Mouse (Mus musculus): ENCODE results near the gene Npl. TPM values are rescaled to one million over a fixed set of nuclear protein-coding genes. Genes with fewer than 3 reads are reported as not detected.
"Not testable (repeated sequence)": the region's sequence is repeated elsewhere in the genome, so short reads cannot be mapped to it uniquely, and the experiment has no call there.

Npl gene
- polyA plus RNA-seq, 1 experiment = 6.3 TPM

DNA sequence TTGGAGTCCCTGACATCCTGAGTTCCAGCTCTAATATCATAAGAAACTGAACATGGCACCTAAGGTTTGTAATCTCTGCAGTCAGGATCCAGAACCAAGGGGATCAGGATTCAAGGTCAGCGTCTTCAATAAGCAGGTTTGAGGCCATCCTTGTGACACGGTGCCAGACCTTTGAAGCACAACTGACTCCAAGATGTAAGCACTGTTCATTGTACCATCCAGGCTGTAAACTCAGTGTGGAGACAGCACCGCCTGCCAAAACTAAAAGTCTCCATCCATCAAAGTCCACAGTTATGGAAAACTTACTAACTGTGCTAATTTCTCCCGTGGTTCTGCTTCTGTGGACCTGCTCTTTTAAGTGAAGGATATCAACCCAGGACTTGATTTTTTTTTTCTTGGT lies 59.9 kb downstream of the Npl start:
- Histone ChIP-seq H3K36me3 (ENCODE audit: control insufficient read depth, insufficient read depth, low read length) (no peaks in the 10 kb centered on the region), H3K27me3 (ENCODE audit: control insufficient read depth, insufficient read depth, low read length) (no peaks in the 10 kb centered on the region), H3K4me1 (ENCODE audit: control insufficient read depth, insufficient read depth, insufficient read length, low read length) (0 out of 2 replicates have a peak, but pooled peaks cover 3% of the 10 kb centered on the region), H3K4me3 (ENCODE audit: low read depth, low read length) (no peak overlapping the region), H3K27ac (ENCODE audit: insufficient read depth, low read depth, low read length) (no peak overlapping the region)
- 76% methylated on average over 4 of the region's 4 CpGs for WGBS
- TF ChIP-seq CTCF (IDR thresholded peaks at IDR 0.05; ENCODE audit: extremely low read depth, insufficient read length, insufficient replicate concordance, low read depth, low read length) (no peak), POLR2A (IDR thresholded peaks at IDR 0.05; ENCODE audit: low read depth, low read length) (no peak)

DNA sequence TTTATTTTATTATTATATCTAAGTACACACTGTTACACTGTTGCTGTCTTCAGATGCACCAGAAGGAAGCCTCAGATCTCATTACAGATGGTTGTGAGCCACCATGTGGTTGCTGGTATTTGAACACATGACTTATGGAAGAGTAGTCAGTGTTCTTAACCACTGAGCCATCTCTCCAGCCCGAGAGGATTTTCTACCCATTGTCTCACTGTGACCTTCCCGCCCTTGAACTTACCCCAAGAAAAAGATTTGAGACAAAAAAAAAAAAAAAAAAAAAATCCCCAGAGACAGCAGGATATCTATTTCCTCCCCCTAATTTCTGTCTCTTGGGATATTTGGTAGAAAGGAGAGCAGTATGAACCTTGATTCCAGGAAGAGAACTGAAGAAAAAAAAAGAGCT lies 60.3 kb downstream of the Npl start:
- H3K4me1 ChIP-seq (ENCODE audit: control insufficient read depth, insufficient read depth, insufficient read length, low read length) = 0 out of 2 replicates have a peak, but pooled peaks cover 3% of the 10 kb centered on the region
- TF ChIP-seq POLR2A (IDR thresholded peaks at IDR 0.05; ENCODE audit: low read depth, low read length) = no peak
- TF ChIP-seq CTCF (IDR thresholded peaks at IDR 0.05; ENCODE audit: extremely low read depth, insufficient read length, insufficient replicate concordance, low read depth, low read length) = no peak
- no peak overlapping the region for H3K27ac ChIP-seq (ENCODE audit: insufficient read depth, low read depth, low read length)
- H3K27me3 ChIP-seq (ENCODE audit: control insufficient read depth, insufficient read depth, low read length) = no peaks in the 10 kb centered on the region
- no peak overlapping the region for H3K4me3 ChIP-seq (ENCODE audit: low read depth, low read length)
- WGBS = 67% methylated on average over 2 of the region's 2 CpGs
- no peaks in the 10 kb centered on the region for H3K36me3 ChIP-seq (ENCODE audit: control insufficient read depth, insufficient read depth, low read length)

- H3K36me3 ChIP-seq (ENCODE audit: control insufficient read depth, insufficient read depth, low read length) = no peaks in the 10 kb centered on the region
- no peaks in the 10 kb centered on the region for H3K27me3 ChIP-seq (ENCODE audit: control insufficient read depth, insufficient read depth, low read length)
- H3K4me1 ChIP-seq (ENCODE audit: control insufficient read depth, insufficient read depth, insufficient read length, low read length) = 0 out of 2 replicates have a peak, but pooled peaks cover 3% of the 10 kb centered on the region
- 59% methylated on average over 7 of the region's 7 CpGs for WGBS
- H3K4me3 ChIP-seq (ENCODE audit: low read depth, low read length) = no peak overlapping the region
- TF ChIP-seq POLR2A (IDR thresholded peaks at IDR 0.05; ENCODE audit: low read depth, low read length) (no peak), CTCF (IDR thresholded peaks at IDR 0.05; ENCODE audit: extremely low read depth, insufficient read length, insufficient replicate concordance, low read depth, low read length) (0 out of 2 replicates have a peak, but pooled peaks have one; percentile 20)
- H3K27ac ChIP-seq (ENCODE audit: insufficient read depth, low read depth, low read length) = peak overlapping the region; percentile 35; the same call in 1 of the 2 replicates
Observed at GRCm38 (mm10) chr1:153489132-153489531, 60.7 kb downstream of the Npl start.

GRCm38 (mm10) chr1:153487500-153487879 lies 62.4 kb downstream of the Npl start, which contains the start of gene Dhx9:
TSS of gene Dhx9 (minus strand) at chr1:153487660.
- WGBS = under 1% methylated on average over 35 of the region's 35 CpGs
- Histone ChIP-seq H3K4me3 (ENCODE audit: low read depth, low read length) (peak within 1 kb of the TSS; percentile 90), H3K27me3 (ENCODE audit: control insufficient read depth, insufficient read depth, low read length) (no peaks in the 10 kb centered on the region), H3K27ac (ENCODE audit: insufficient read depth, low read depth, low read length) (peak within 1 kb of the TSS; percentile 63), H3K4me1 (ENCODE audit: control insufficient read depth, insufficient read depth, insufficient read length, low read length) (0 out of 2 replicates have a peak, but pooled peaks cover 3% of the 10 kb centered on the region), H3K36me3 (ENCODE audit: control insufficient read depth, insufficient read depth, low read length) (peaks cover 4% of the 10 kb centered on the region; the same call in 1 of the 2 replicates)
- TF ChIP-seq CTCF (IDR thresholded peaks at IDR 0.05; ENCODE audit: extremely low read depth, insufficient read length, insufficient replicate concordance, low read depth, low read length) = no peak
- peak; percentile 94 for TF ChIP-seq POLR2A (IDR thresholded peaks at IDR 0.05; ENCODE audit: low read depth, low read length)

GRCm38 (mm10) chr1:153486767-153487499 lies 62.9 kb downstream of the Npl start:
- H3K27ac ChIP-seq (ENCODE audit: insufficient read depth, low read depth, low read length) = peak overlapping the region; percentile 60; the same call in 1 of the 2 replicates
- H3K36me3 ChIP-seq (ENCODE audit: control insufficient read depth, insufficient read depth, low read length) = peaks cover 8% of the 10 kb centered on the region; the same call in 1 of the 2 replicates
- no peak for TF ChIP-seq CTCF (IDR thresholded peaks at IDR 0.05; ENCODE audit: extremely low read depth, insufficient read length, insufficient replicate concordance, low read depth, low read length)
- TF ChIP-seq POLR2A (IDR thresholded peaks at IDR 0.05; ENCODE audit: low read depth, low read length) = no peak; the same call in 1 of the 2 replicates
- 1% methylated on average over 64 of the region's 64 CpGs for WGBS
- H3K4me3 ChIP-seq (ENCODE audit: low read depth, low read length) = peak overlapping the region; percentile 90
- 0 out of 2 replicates have a peak, but pooled peaks cover 3% of the 10 kb centered on the region for H3K4me1 ChIP-seq (ENCODE audit: control insufficient read depth, insufficient read depth, insufficient read length, low read length)
- no peaks in the 10 kb centered on the region for H3K27me3 ChIP-seq (ENCODE audit: control insufficient read depth, insufficient read depth, low read length)

DNA sequence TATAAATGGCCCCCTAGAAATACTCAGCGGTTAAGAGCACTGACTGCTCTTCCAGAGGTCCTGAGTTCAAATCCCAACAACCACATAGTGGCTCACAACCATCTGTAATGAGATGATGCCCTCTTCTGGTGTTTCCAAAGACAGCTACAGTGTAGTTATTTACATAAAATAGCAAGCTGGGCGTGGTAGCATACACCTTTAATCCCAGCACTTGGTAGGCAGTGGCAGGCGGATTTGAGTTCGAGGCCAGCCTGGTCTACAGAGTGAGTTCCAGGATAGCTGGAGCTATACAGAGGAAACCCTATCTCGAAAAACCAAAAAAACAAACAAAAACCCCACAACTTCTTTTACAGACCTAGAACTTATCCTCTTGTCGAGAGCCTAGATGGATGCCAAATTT lies 63.7 kb downstream of the Npl start:
- H3K27ac ChIP-seq (ENCODE audit: insufficient read depth, low read depth, low read length); H3K27me3 ChIP-seq (ENCODE audit: control insufficient read depth, insufficient read depth, low read length); H3K4me1 ChIP-seq (ENCODE audit: control insufficient read depth, insufficient read depth, insufficient read length, low read length): not testable (repeated sequence)
- peaks cover 13% of the 10 kb centered on the region for H3K36me3 ChIP-seq (ENCODE audit: control insufficient read depth, insufficient read depth, low read length)
- 2% methylated on average over 6 of the region's 6 CpGs for WGBS
- H3K4me3 ChIP-seq (ENCODE audit: low read depth, low read length) = peak overlapping the region; percentile 20; the same call in 1 of the 2 replicates

DNA sequence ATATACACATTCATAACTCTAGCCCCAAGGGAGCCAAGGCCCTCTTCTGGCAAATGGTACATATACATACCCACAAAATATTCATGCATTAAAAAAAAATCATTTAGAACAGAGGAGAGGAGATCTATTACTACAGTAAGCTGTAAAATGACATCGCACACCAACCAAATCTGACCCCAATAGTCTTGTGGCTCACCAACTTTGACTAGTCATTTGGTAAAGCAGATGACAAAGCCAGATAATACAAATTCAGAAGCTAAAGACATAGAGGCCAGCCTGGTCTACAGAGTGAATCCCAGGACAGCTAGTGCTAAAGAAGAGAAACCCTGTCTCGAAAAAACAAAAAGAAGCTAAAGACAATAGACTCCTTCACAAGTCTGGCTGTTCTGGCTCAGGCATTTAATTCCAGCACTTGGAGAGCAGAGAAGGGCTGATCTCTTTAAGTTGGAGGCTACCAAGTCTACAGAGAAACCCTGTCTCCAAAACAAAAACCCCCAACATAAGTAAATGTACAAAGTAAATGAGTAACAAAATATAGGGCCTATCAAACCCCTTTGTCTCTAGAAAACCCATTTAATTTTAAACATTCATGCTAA lies 64.5 kb downstream of the Npl start:
- Histone ChIP-seq H3K36me3 (ENCODE audit: control insufficient read depth, insufficient read depth, low read length) (peaks cover 21% of the 10 kb centered on the region), H3K27ac (ENCODE audit: insufficient read depth, low read depth, low read length) (no peak overlapping the region), H3K4me1 (ENCODE audit: control insufficient read depth, insufficient read depth, insufficient read length, low read length) (0 out of 2 replicates have a peak, but pooled peaks cover 3% of the 10 kb centered on the region), H3K4me3 (ENCODE audit: low read depth, low read length) (no peak overlapping the region), H3K27me3 (ENCODE audit: control insufficient read depth, insufficient read depth, low read length) (no peaks in the 10 kb centered on the region)
- no peak for TF ChIP-seq POLR2A (IDR thresholded peaks at IDR 0.05; ENCODE audit: low read depth, low read length)
- no peak for TF ChIP-seq CTCF (IDR thresholded peaks at IDR 0.05; ENCODE audit: extremely low read depth, insufficient read length, insufficient replicate concordance, low read depth, low read length)
- 15% methylated on average over 2 of the region's 2 CpGs for WGBS

All from small intestine, adult 2 months (tissue).